Mouse (Mus musculus) testis, adult 10 weeks (tissue): Measurements from ENCODE around the gene Ccdc28b. TPM values are rescaled to one million over a fixed set of nuclear protein-coding genes. Genes with fewer than 3 reads are reported as not detected.

Experiments
- polyA plus RNA-seq: library from polyadenylated mRNA; stranded (reverse); fragments of 350-450 nt; fragmentation: Illumina TruSeq; extraction: RNeasy Lipid Tissue Mini Kit (QIAGEN cat#74804); gene quantifications from one replicate; pipeline ENCODE4 v1.2.3, GENCODE M21; 2014; ENCODE audit warnings: low read depth, low replicate concordance

Ccdc28b gene
- polyA plus RNA-seq: 1.8 TPM

GRCm38 (mm10) chr4:129623681-129624091 is at the start of gene Ccdc28b:
Gene Ccdc28b (minus strand): TSS chr4:129623947.

DNA sequence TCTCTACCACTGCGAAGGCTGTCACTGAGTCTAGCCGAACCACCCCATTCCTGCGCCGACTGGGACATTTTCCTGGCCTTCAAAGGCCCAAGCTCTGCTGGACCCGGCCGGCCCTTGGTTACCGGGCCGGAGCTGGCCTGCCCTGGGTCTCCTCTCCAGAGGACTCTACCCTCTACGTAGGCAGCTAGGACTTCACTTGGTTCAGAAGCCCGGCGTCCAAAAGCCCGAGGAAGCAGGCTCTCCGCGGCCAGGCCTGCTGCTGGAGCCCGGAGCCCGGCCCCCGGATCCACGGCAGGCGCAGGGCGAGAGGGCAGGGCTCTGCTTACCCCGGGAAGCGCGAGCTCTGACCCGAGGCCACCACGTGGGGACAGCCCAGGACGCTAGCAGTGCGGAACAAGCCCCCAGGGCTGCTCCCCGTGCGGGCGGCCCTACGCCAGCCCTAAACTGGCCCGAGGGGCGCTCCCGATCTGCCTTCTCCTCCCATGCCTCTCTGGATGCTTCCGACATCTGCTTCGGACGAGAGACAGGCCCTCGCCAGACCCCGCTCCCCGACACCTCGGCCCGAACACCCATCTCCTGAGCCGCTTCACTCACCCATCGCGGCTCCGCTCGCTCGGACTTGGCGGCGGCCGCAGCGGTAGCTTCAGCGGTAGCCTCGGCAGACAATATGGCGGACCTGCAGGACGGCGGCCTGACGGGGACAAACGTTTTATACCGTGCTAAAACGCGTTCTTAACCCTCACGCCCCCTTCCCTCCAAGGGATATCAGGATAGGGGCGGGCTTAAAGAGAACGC is 48.5 kb upstream of the Ccdc28b start, which contains the start of gene Kpna6:
Gene Kpna6 (minus strand): TSS at position 685 of the 795 bp plus-strand sequence.

DNA sequence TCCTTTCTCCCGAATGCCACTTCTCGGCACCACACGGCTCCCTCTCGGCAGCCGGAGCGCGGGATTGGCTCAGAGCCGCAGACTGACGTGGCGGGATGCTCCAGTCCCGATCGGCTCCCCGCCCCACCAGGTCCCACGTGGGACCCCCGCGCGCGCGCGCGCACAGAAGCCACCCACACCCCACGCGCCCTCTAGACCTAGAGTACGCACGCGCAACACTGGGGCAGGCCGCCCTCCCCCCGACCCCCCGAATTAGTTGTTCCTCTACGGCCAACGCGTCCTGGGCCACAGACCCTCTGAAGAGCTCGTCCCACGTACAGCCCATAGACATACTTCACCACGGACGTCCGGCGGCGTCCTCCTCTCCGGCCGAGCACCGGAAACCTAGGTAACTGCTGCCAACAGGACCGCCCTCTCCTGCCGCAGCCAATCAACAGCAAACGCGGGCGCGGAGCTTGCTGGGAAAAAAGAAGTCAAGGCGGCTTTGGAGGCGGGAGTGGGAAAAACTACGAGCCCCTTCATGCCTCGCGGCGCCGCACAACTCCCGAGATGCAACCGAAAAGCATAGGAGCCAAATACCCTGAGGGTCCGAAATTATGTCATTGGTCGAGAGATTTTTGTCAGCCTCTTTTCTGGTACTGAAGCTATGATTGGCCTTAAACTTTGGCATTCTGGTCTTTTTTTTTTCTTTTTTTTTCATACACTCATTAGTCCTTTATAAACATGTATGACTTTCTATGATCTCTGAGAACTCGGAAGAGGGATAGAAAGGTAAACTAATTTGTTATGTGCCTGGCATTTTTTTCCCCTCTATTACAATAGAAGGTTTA is 17.1 kb upstream of the Ccdc28b start, which contains the start of gene Txlna:
Gene Txlna (minus strand): TSS at position 428 of the 830 bp plus-strand sequence.

GRCm38 (mm10) chr4:129618786-129619691 is 4.7 kb downstream of the Ccdc28b start, which contains the start of gene Iqcc:
Gene Iqcc (minus strand): TSS chr4:129619099.

DNA sequence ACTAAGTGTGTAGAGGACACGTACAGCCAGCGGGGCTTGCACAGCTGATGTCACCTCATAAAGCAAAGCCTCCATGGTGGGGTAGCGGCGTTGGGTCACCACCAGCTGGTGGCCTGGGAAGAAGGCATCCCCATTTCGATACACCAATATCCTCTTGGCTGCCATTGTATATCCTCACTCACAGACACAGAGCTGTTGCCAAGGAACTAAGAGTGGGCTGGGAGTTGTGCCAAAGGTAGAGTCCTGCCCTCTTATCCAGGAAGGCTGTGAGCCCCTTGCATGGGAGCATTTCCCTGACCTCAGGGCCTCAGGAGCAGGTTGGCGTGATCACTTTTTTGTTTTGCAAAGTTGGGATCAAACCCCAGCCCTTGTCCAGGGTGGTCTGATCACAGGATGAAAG is 9.7 kb downstream of the Ccdc28b start, which contains the start of gene Dcdc2b:
Gene Dcdc2b (minus strand): TSS at position 165 of the 400 bp plus-strand sequence.

GRCm38 (mm10) chr4:129600233-129601158 is 23.3 kb downstream of the Ccdc28b start, which contains the start of the genes Eif3i and Tmem234:
Gene Eif3i (minus strand): TSS chr4:129600648.
Gene Tmem234 (plus strand): TSS chr4:129600668.

DNA sequence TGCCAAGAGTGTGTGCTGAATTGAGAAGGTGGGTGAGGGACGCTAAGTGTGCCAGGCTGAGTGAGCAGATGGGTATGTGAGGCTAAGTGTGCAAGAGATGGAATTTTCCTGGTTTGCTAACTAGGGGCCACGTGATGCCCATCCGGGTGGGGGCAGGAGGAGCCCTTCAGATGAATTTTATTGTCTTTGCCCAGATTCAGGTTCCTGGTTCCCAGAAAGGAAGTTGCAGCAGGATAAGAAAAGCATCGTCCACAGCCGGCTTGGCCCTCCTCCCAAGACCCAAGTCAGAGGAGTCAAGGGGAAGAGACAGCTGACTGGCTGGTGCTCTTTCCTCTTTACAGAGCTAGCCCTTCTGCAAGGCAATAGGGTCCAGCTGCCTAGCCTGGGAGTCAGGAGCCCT is 45.3 kb downstream of the Ccdc28b start, which contains the start of gene Fam167b:
Gene Fam167b (minus strand): TSS at position 84 of the 400 bp plus-strand sequence.

DNA sequence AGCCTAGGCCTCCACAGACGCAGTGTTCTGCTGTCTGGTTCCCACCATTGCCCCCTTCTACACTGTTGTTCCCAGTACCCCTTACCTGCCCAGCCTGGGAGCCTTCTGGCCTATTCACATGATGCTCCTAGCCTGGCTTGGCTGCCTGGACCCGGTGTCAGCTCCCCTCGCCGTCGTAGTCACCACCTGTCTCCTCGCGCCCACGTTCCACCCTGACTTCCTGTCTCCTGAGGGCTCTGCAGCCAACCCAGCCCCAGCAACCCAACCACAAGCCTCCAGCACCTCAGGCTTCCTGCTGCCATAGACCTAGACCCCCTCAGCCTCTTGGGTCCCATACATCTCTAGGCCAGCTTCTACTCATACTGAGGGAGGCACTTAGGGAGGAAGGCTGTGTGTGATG is 50.3 kb downstream of the Ccdc28b start, which contains the start of gene Lck:
Gene Lck (minus strand): TSS at position 212 of the 400 bp plus-strand sequence.

Other genes starting within 250 kb of the Ccdc28b start
- gene Zbtb8a, start 245.8 kb downstream of the Ccdc28b start, polyA plus RNA-seq: 1.0 TPM
- gene Zbtb8b, start 183.1 kb downstream of the Ccdc28b start, polyA plus RNA-seq: 1.9 TPM
- gene Bsdc1, start 162.4 kb downstream of the Ccdc28b start, polyA plus RNA-seq: 12.7 TPM
- gene Tssk3, start 132.9 kb downstream of the Ccdc28b start, polyA plus RNA-seq: 76.5 TPM
- gene Fam229a, start 132.8 kb downstream of the Ccdc28b start, polyA plus RNA-seq: not detected
- 80.2 TPM for gene Marcksl1, start 110.4 kb downstream of the Ccdc28b start, polyA plus RNA-seq
- 125 TPM for gene Hdac1, start 81.2 kb downstream of the Ccdc28b start, polyA plus RNA-seq
- gene Lck, start 50.3 kb downstream of the Ccdc28b start, polyA plus RNA-seq: 0.55 TPM
- not detected for gene Fam167b, start 45.4 kb downstream of the Ccdc28b start, polyA plus RNA-seq
- 18.7 TPM for gene Eif3i, start 23.3 kb downstream of the Ccdc28b start, polyA plus RNA-seq
- 20.7 TPM for gene Tmem234, start 23.3 kb downstream of the Ccdc28b start, polyA plus RNA-seq
- not detected for gene Dcdc2b, start 9.7 kb downstream of the Ccdc28b start, polyA plus RNA-seq
- 11.5 TPM for gene Iqcc, start 4.8 kb downstream of the Ccdc28b start, polyA plus RNA-seq
- 6.8 TPM for gene Txlna, start 17.1 kb upstream of the Ccdc28b start, polyA plus RNA-seq
- gene Kpna6, start 48.8 kb upstream of the Ccdc28b start, polyA plus RNA-seq: 296 TPM
- 5.2 TPM for gene Tmem39b, start 72.9 kb upstream of the Ccdc28b start, polyA plus RNA-seq
- 99.4 TPM for gene Khdrbs1, start 118.4 kb upstream of the Ccdc28b start, polyA plus RNA-seq
- gene Ptp4a2, start 187.3 kb upstream of the Ccdc28b start, polyA plus RNA-seq: 544 TPM